Mouse (Mus musculus) kidney, adult 2 months (tissue): ENCODE measurements around the gene Ptges. TPM values are rescaled to one million over a fixed set of nuclear protein-coding genes. Genes with fewer than 3 reads are reported as not detected.
A peak's percentile ranks its signal among the peaks of the same experiment; 100 is the strongest.
"Not testable (repeated sequence)": the region's sequence is repeated elsewhere in the genome, so short reads cannot be mapped to it uniquely, and the experiment has no call there.

Source experiments
- DNase-seq: peaks from one replicate; pipeline ENCODE4 v3.0.0; 2021
- H3K27ac ChIP-seq: fragments of 200-500 bp; 2 replicates; pipeline ENCODE4 v1.5.1; 2012; ENCODE audit warnings: low read depth, low read length, control low read depth, inconsistent platforms; ENCODE audit not compliant: insufficient read depth
- H3K27me3 ChIP-seq: fragments of 200-500 bp; replicated peaks from 2 replicates; pipeline ENCODE4 v1.6.1; 2012; ENCODE audit warnings: mild to moderate bottlenecking, moderate library complexity, low read length, inconsistent platforms; ENCODE audit not compliant: control insufficient read depth, insufficient read depth
- H3K36me3 ChIP-seq: fragments of 200-500 bp; 2 replicates; pipeline ENCODE4 v1.6.1; 2012; ENCODE audit warnings: mild to moderate bottlenecking, moderate library complexity, low read length, inconsistent platforms; ENCODE audit not compliant: control insufficient read depth, insufficient read depth
- H3K4me1 ChIP-seq: fragments of 200-500 bp; 2 replicates; pipeline ENCODE4 v1.6.1; 2011; ENCODE audit warnings: low read length; ENCODE audit not compliant: control insufficient read depth, insufficient read depth
- H3K4me3 ChIP-seq: fragments of 200-500 bp; 2 replicates; pipeline ENCODE4 v1.5.1; 2011; ENCODE audit warnings: mild to moderate bottlenecking, low read depth, low read length, control low read depth; ENCODE audit not compliant: insufficient read depth
- CTCF ChIP-seq: fragments of 200-500 bp; conservative IDR thresholded peaks from 2 replicates; pipeline ENCODE4 v1.5.1; 2011; ENCODE audit warnings: low read depth, mild to moderate bottlenecking, control low read depth, low read length, moderate library complexity, mixed read lengths; ENCODE audit not compliant: insufficient read depth, insufficient read length
- POLR2A ChIP-seq: fragments of 200-500 bp; IDR thresholded peaks from one replicate; pipeline ENCODE4 v1.6.1; 2011; ENCODE audit warnings: low read depth, low read length, control low read depth
- WGBS: fragments of 180-500 bp; shearing (Covaris S2); methylation state at CpG from one replicate; pipeline ENCODE4 v1.1.7; 2018; 5-methylcytosine and 5-hydroxymethylcytosine counted together
- polyA plus RNA-seq: library from polyadenylated mRNA; depleted of rRNA; stranded (reverse); fragments of >200 nt; gene quantifications from 2 replicates; pipeline ENCODE4 v1.2.3, GENCODE M21; 2012

The Ptges gene
- polyA plus RNA-seq, 1 experiment, result 36.3 TPM

DNA sequence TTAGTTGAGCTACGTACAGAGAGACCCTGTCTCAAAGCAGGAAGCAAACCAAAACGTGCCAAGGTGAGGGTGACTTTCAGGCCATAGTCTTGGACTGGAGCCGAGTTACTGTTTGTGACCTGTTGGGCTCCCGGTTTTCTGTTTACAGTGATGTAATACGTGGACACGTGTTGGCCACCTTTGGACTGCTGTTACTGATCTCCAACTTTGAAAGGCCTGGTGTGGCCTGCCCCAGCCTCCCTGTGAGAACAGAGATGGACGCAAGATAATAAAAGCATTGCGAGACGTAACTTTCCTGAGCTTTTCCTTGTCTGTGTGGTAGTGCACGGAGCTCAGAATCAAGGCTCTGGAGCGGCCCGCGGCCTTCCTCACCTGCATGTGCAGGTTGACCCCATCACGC lies 29.1 kb upstream of the Ptges start:
- H3K27me3 ChIP-seq, result no peaks in the 10 kb centered on the region
- WGBS, result 67% methylated on average over 14 of the region's 14 CpGs
- peak; percentile 89 for DNase-seq
- peaks cover 14% of the 10 kb centered on the region for H3K4me1 ChIP-seq
- TF ChIP-seq CTCF (no peak; the same call in 1 of the 2 replicates), POLR2A (no peak)
- peak overlapping the region; percentile 62 for H3K27ac ChIP-seq
- no peak overlapping the region for H3K4me3 ChIP-seq
- H3K36me3 ChIP-seq, result no peaks in the 10 kb centered on the region; the same call in 1 of the 2 replicates

DNA sequence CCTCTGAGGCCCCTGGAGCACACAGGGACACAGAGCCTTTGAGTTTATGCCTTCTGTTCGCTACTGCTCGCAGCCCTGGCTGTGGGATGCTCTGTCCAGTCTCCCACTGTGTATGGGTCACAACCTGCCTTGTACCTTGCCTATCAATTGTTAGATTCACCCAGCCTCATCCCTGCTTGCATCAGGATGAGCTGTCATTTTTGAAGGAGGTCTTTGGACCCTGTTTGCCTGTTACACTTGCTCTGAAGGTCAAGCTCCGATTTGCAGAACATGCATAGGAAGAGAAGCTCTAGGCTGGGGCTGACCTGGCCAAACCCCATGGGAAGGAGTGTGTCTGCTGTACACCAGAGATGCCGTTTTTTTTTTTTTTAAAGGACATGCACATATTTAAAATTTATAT lies 27.8 kb upstream of the Ptges start:
- no peak for DNase-seq
- Histone ChIP-seq H3K27me3 (no peaks in the 10 kb centered on the region), H3K27ac (no peak overlapping the region), H3K36me3 (no peaks in the 10 kb centered on the region; the same call in 1 of the 2 replicates), H3K4me3 (no peak overlapping the region), H3K4me1 (peaks cover 15% of the 10 kb centered on the region)
- TF ChIP-seq POLR2A (no peak), CTCF (no peak)
- WGBS, result 70% methylated on average over 4 of the region's 4 CpGs

DNA sequence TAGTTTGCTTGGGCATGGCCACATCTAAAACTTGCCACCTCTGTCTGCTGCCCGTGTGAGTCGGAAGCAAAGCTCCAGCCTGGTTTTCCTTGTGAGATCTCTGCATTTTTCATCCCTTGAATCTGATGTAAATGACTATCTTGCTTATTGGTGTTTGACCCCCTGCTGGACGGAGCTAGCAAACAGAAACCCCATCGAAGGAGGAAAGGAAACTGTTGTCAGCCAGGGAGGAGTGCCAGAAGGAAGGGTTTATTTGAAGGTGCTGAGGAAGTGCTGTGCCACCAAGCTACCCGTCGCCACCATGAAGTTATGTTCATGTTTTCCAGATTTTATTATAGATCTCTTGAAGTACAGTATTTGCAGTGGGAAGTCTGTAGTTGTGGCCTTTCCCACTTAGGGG lies 25.1 kb upstream of the Ptges start:
- no peak for DNase-seq
- Histone ChIP-seq H3K36me3 (no peaks in the 10 kb centered on the region; the same call in 1 of the 2 replicates), H3K4me3 (no peak overlapping the region), H3K27ac (no peak overlapping the region), H3K27me3 (no peaks in the 10 kb centered on the region), H3K4me1 (peaks cover 15% of the 10 kb centered on the region)
- WGBS, result 60% methylated on average over 6 of the region's 6 CpGs
- TF ChIP-seq POLR2A, result no peak

DNA sequence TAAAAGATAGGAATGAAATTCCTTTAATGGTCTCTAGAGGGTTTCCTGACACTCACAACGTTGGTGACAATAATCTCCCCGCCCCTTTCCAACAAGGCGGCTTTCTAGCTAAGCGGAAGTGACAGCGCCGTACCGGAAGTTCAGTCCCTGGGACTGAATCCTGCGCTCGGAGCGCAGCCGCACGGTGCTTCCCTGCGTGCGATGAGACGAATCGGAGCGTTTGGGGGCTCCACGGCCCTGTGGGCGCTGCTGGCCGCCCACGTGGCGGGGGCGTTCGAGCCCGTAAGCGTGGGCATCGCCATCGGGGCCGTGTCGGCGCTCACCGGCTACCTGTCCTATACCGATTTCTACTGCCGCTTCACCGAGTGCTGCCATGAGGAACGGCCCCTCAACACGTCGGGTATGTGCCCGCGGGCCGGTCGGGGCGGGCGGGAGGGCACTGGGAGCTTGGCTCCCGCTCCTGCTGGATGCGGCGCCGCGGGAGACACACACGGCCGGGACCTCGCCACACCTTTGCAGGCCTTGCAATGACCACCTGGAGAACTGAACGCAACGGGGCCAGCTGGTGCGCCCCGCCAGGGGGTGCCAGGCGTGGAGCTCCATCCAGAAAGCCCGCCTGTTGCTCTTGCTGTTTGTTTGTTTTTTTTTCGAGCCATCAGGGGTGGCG lies 23.3 kb upstream of the Ptges start, which contains the start of gene Tor1b:
Tor1b (plus strand) TSS at position 136 of the 667 bp plus-strand sequence.
- DNase-seq, result peak; percentile 92
- TF ChIP-seq POLR2A (peak; percentile 96), CTCF (peak; percentile 24; the same call in 1 of the 2 replicates)
- under 1% methylated on average over 60 of the region's 60 CpGs for WGBS
- H3K4me3 ChIP-seq, result peak within 1 kb of the TSS; percentile 91
- no peaks in the 10 kb centered on the region for H3K27me3 ChIP-seq
- H3K36me3 ChIP-seq, result no peaks in the 10 kb centered on the region
- H3K27ac ChIP-seq, result peak within 1 kb of the TSS; percentile 75
- H3K4me1 ChIP-seq, result peaks cover 11% of the 10 kb centered on the region

DNA sequence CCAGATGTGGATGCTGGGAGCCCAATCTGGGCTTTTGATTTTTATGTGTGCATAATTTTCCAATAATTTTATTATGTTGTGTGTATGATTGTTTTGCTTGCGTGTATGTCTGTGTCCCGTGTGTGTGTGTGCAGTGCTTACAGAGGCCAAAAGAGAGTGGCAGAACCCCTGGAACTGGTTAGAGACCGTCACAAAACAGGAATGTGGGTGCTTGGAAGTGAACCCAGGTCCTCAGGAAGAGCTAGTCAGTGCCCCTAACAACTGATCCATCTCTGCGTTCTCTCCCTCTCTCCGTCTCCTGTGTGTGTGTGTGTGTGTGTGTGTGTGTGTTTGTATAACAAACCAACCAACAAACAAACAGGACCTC lies 22.8 kb upstream of the Ptges start:
- Histone ChIP-seq H3K4me1 (peaks cover 11% of the 10 kb centered on the region), H3K4me3 (peak overlapping the region; percentile 2), H3K27me3 (no peaks in the 10 kb centered on the region), H3K27ac (no peak overlapping the region), H3K36me3 (no peaks in the 10 kb centered on the region)
- DNase-seq, result no peak
- 26% methylated on average over 5 of the region's 5 CpGs for WGBS
- no peak for TF ChIP-seq CTCF
- TF ChIP-seq POLR2A, result no peak

DNA sequence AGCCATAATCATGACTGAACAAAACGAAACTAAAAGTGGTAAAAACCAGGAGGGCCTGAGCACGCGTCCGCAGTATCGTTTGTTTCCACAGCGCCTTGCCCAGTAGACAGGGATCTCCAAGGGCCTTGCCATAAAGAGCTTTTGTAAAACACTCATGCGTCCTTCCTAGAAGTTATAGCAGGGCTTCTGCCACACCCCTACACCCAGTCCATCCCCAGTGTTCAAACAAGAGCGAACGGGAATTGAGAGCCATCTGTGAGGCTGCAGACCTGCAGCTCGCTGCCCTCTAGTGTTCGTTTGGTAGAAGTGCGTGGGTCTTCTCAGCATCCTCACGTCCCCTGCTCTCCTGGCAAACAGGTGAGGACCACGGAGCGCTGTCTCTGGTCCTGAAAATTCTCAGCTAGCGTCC lies 12.9 kb upstream of the Ptges start:
- H3K27ac ChIP-seq, result no peak overlapping the region
- no peak for TF ChIP-seq POLR2A
- TF ChIP-seq CTCF, result peak; percentile 93
- peak; percentile 80 for DNase-seq
- H3K27me3 ChIP-seq, result no peaks in the 10 kb centered on the region
- WGBS, result 20% methylated on average over 16 of the region's 16 CpGs
- H3K4me3 ChIP-seq, result peak overlapping the region; percentile 58
- H3K4me1 ChIP-seq, result no peaks in the 10 kb centered on the region
- H3K36me3 ChIP-seq, result no peaks in the 10 kb centered on the region

DNA sequence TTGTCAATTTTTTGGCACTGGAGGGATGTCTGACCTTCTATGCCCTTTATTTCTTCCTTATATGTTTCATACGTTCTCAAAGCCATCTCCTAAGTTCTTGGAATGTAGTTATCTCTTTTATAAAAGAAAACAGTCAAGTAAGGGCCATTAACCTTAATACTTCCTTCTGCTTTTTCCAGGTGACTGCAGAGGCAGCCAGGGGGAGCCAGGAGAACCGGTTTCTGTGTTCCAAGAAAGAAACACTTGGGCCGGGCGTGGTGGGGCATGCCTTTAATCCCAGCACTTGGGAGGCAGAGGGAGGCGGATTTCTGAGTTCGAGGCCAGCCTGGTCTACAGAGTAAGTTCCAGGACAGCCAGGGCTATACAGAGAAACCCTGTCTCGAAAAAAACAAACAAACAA lies 12.5 kb upstream of the Ptges start:
- H3K4me1 ChIP-seq, H3K36me3 ChIP-seq, H3K27ac ChIP-seq, DNase-seq, H3K27me3 ChIP-seq, H3K4me3 ChIP-seq: not testable (repeated sequence)
- 35% methylated on average over 7 of the region's 7 CpGs for WGBS

DNA sequence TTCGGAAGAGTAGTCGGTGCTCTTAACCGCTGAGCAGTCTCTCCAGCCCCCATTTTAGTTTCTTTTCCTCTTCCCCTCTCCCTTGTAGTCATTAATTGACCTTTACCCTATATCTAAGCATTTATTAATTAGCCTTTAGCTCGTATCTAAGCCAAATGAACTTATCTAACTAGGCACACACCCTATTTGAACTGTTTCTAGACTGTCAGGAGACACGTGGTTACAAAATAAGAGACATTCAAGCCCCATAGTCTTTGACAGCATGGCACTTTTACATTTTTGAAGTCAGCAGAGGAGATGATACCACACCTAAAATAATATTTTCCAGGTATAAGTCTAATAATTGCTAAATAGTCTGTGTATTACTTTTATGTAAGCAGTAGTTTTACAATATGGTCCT lies 11.9 kb upstream of the Ptges start:
- H3K27ac ChIP-seq, result no peak overlapping the region
- DNase-seq, result no peak
- TF ChIP-seq POLR2A (no peak), CTCF (no peak)
- no peaks in the 10 kb centered on the region for H3K36me3 ChIP-seq
- H3K4me3 ChIP-seq, result no peak overlapping the region
- WGBS, result 85% methylated on average over 5 of the region's 5 CpGs
- H3K27me3 ChIP-seq, result no peaks in the 10 kb centered on the region
- no peaks in the 10 kb centered on the region for H3K4me1 ChIP-seq
